Mouse (Mus musculus) heart, adult 2 months (tissue): ENCODE data around the gene Mfap2.
A peak's percentile ranks its signal among the peaks of the same experiment; 100 is the strongest.

Experiments
- CTCF ChIP-seq: fragments of 200-600 bp; IDR thresholded peaks from 2 replicates; pipeline ENCODE4 v1.8.1; 2022; ENCODE audit warnings: antibody characterized with exemption, mild to moderate bottlenecking, moderate library complexity
- EP300 ChIP-seq: fragments of 200-500 bp; IDR thresholded peaks from 2 replicates; pipeline ENCODE4 v1.6.1; 2011; ENCODE audit warnings: low read depth, low read length, control low read depth; ENCODE audit not compliant: insufficient read depth
- POLR2A ChIP-seq: fragments of 200-500 bp; IDR thresholded peaks from 2 replicates; pipeline ENCODE4 v1.6.1; 2011; ENCODE audit warnings: mild to moderate bottlenecking, low read depth, low read length, control low read depth; ENCODE audit not compliant: insufficient read depth

GRCm38 (mm10) chr4:140960781-140961466, 49.3 kb upstream of the Mfap2 start, which contains the start of gene Sdhb:
- TF ChIP-seq CTCF (no peak), EP300 (peak; percentile 81; the same call in 1 of the 2 replicates), POLR2A (peak; percentile 67)
